Mouse (Mus musculus): ENCODE results near the gene Rnf114.

- TF ChIP-seq EP300 (IDR thresholded peaks at IDR 0.05; ENCODE audit: low read depth), result no peak
- no peak for TF ChIP-seq CTCF (IDR thresholded peaks at IDR 0.05; ENCODE audit: low read depth)
Observed at GRCm38 (mm10) chr2:167487994-167488393, 4.5 kb upstream of the Rnf114 start.
